Comparison of ENCODE assay signal across 13 mouse cellular contexts in genomic region chr6:28482711-28483315, GRCm38 (mm10). TPM values are rescaled to one million over a fixed set of nuclear protein-coding genes. Genes with fewer than 3 reads are reported as not detected.
A peak's percentile ranks its signal among the peaks of the same experiment; 100 is the strongest.
DNase-seq lines count a peak whose midpoint lies in the region; ATAC-seq and TF ChIP-seq lines count a peak whose summit lies in the region.
"Had no signal": no experiment of that assay in that cellular context is flagged by ENCODE, and none has a peak within 500 bp of the region (broad histone marks: within the 10 kb centered on the region; RNA-seq: fewer than 3 reads in every experiment).

No protein-coding gene starts in this region.

- no peak for TF ChIP-seq CTCF in heart, postnatal 0 days (IDR thresholded peaks at IDR 0.05; ENCODE audit: low read depth)
- TF ChIP-seq CTCF in C2C12 (IDR thresholded peaks at IDR 0.05; ENCODE audit: control insufficient read depth, insufficient read depth, insufficient read length), result no peak

- no peak overlapping the region for H3K27ac ChIP-seq in heart, postnatal 0 days (ENCODE audit: low read depth)
- H3K27ac ChIP-seq in liver, embryonic 15.5 days (replicated peaks), result no peak overlapping the region
- H3K27ac ChIP-seq: forebrain, embryonic 13.5 days had no signal

- H3K4me2 ChIP-seq in heart, postnatal 0 days (ENCODE audit: low read depth, low read length), result peak overlapping the region; percentile 4; the same call in 1 of the 2 replicates
- peak overlapping the region; percentile 97 for H3K4me2 ChIP-seq in liver, embryonic 15.5 days
- H3K4me2 ChIP-seq: forebrain, embryonic 13.5 days had no signal

- H3K9me3 ChIP-seq in heart, postnatal 0 days (replicated peaks; ENCODE audit: control insufficient read depth, low read length), result no peaks in the 10 kb centered on the region
- no peaks in the 10 kb centered on the region for H3K9me3 ChIP-seq in liver, embryonic 15.5 days (replicated peaks)
- H3K9me3 ChIP-seq: forebrain, embryonic 13.5 days had no signal

- peaks cover 73% of the 10 kb centered on the region for H3K79me3 ChIP-seq in C2C12 (ENCODE audit: low read depth)

- no peak for DNase-seq in heart, postnatal 0 days (ENCODE audit: low spot score)
- DNase-seq in heart, postnatal 4 days, result no peak
- DNase-seq in NIH3T3 (ENCODE audit: low read depth), result peak; percentile 37
- no peak for DNase-seq in right cerebral cortex, adult 2 months (ENCODE audit: low spot score in 2 of 2)
- no peak for DNase-seq in embryo, embryonic 11 days
- DNase-seq: cerebellum, postnatal 25 days; right cerebral cortex, postnatal 14 days had no signal

- no peak for ATAC-seq in heart, postnatal 0 days (ENCODE audit: insufficient read depth, low read depth)
- no peak for ATAC-seq in liver, embryonic 15.5 days (ENCODE audit: insufficient read depth)
- ATAC-seq: forebrain, embryonic 13.5 days had no signal

- H3K9ac ChIP-seq in heart, postnatal 0 days (replicated peaks; ENCODE audit: low read depth, low read length), result no peak overlapping the region
- H3K9ac ChIP-seq in liver, embryonic 15.5 days, result no peak overlapping the region
- H3K9ac ChIP-seq: forebrain, embryonic 13.5 days had no signal

- H3K4me1 ChIP-seq in heart, postnatal 0 days (ENCODE audit: control insufficient read depth, insufficient read depth), result peaks cover 73% of the 10 kb centered on the region
- H3K4me1 ChIP-seq in liver, embryonic 15.5 days (replicated peaks), result peaks cover 82% of the 10 kb centered on the region

- H3K79me2 ChIP-seq in C2C12 (ENCODE audit: control insufficient read depth, insufficient read depth), result peaks cover 77% of the 10 kb centered on the region

- H3K4me3 ChIP-seq in heart, postnatal 0 days (ENCODE audit: low read depth, low read length), result no peak overlapping the region
- no peak overlapping the region for H3K4me3 ChIP-seq in C2C12 (ENCODE audit: insufficient read depth, poor library complexity, severe bottlenecking)
- no peak overlapping the region for H3K4me3 ChIP-seq in liver, embryonic 15.5 days (replicated peaks)
- H3K4me3 ChIP-seq: forebrain, embryonic 13.5 days had no signal

- no peaks in the 10 kb centered on the region for H3K36me3 ChIP-seq in heart, postnatal 0 days (replicated peaks; ENCODE audit: control insufficient read depth, insufficient read depth, low read length)
- peaks cover 49% of the 10 kb centered on the region for H3K36me3 ChIP-seq in C2C12 (ENCODE audit: control insufficient read depth, insufficient read depth)
- H3K36me3 ChIP-seq in liver, embryonic 15.5 days (replicated peaks), result peaks cover 5% of the 10 kb centered on the region; the same call in 1 of the 2 replicates

- TF ChIP-seq EP300 in heart, postnatal 0 days (IDR thresholded peaks at IDR 0.05; ENCODE audit: low read depth), result no peak

- H3K27me3 ChIP-seq in heart, postnatal 0 days (ENCODE audit: control insufficient read depth, insufficient read depth, low read length), result no peaks in the 10 kb centered on the region
- no peaks in the 10 kb centered on the region for H3K27me3 ChIP-seq in C2C12 (ENCODE audit: control insufficient read depth, insufficient read depth, insufficient read length)
- H3K27me3 ChIP-seq in liver, embryonic 15.5 days, result no peaks in the 10 kb centered on the region
- H3K27me3 ChIP-seq: forebrain, embryonic 13.5 days had no signal

- 58% methylated on average over 4 of the region's 4 CpGs for WGBS in heart, postnatal 0 days
- 35% methylated on average over 4 of the region's 4 CpGs for WGBS in liver, embryonic 15.5 days (ENCODE audit: insufficient replicate concordance)

- no peak overlapping the region for H3ac ChIP-seq in C2C12 (ENCODE audit: control insufficient read depth, insufficient read length, low read depth)

TF ChIP-seq in C2C12, 6 proteins besides CTCF, POLR2A, EP300 and RAD21:
- TF ChIP-seq CEBPB (IDR thresholded peaks at IDR 0.05; ENCODE audit: low read depth) (peak; percentile 54), FOSL1 (IDR thresholded peaks at IDR 0.05; ENCODE audit: insufficient read depth, low read length, poor library complexity, severe bottlenecking) (no peak), MYOG (IDR thresholded peaks at IDR 0.05; ENCODE audit: control insufficient read depth, extremely low read depth, insufficient read length) (no peak), MAX (IDR thresholded peaks at IDR 0.05) (no peak), MYOD1 (IDR thresholded peaks at IDR 0.05; ENCODE audit: control insufficient read depth, insufficient read length, low read depth) (no peak), USF1 (IDR thresholded peaks at IDR 0.05; ENCODE audit: low read depth) (peak; percentile 55)

RNA-seq across cellular contexts. Expression of gene Snd1, which starts 7.9 kb away (rescaled TPM):
- total RNA-seq in heart, postnatal 0 days (2014; rRNA removed; ENCODE audit: low replicate concordance), result 101 and 120 TPM in 2 replicates
- 52.2 and 54.7 TPM in 2 replicates for polyA plus RNA-seq in heart, postnatal 0 days (2015; fragmentation: Nextera tagmentation; extraction: Ambion mirVana)
- 100 to 1,000 TPM; 118 to 128 TPM for total RNA-seq in heart, postnatal 4 days (2021)
- polyA plus RNA-seq in C2C12 (2012; fragmentation: generic; extraction: Trizol), result 155 TPM
- polyA plus RNA-seq in liver, embryonic 15.5 days (2015; fragmentation: Nextera tagmentation; extraction: Ambion mirVana), result 51.1 and 55.3 TPM in 2 replicates

RNA-seq across cellular contexts. Expression of gene Pax4, which starts 33.7 kb away (rescaled TPM):
- total RNA-seq in heart, postnatal 0 days (2014; rRNA removed; ENCODE audit: low replicate concordance), result not detected in 2 replicates
- polyA plus RNA-seq in heart, postnatal 0 days (2015; fragmentation: Nextera tagmentation; extraction: Ambion mirVana), result not detected in 2 replicates
- not detected for total RNA-seq in heart, postnatal 4 days (2021)
- polyA plus RNA-seq in C2C12 (2012; fragmentation: generic; extraction: Trizol), result not detected
- polyA plus RNA-seq in liver, embryonic 15.5 days (2015; fragmentation: Nextera tagmentation; extraction: Ambion mirVana), result not detected in 2 replicates
- total RNA-seq: layer of hippocampus, adult 18-20 months had no signal
- polyA plus RNA-seq: forebrain, embryonic 13.5 days; hindbrain, embryonic 11.5 days; thymus, postnatal 0 days had no signal

RNA-seq across cellular contexts. Expression of gene Gcc1, which starts 54.6 kb away (rescaled TPM):
- 5.9 and 6.4 TPM in 2 replicates for total RNA-seq in heart, postnatal 0 days (2014; rRNA removed; ENCODE audit: low replicate concordance)
- polyA plus RNA-seq in heart, postnatal 0 days (2015; fragmentation: Nextera tagmentation; extraction: Ambion mirVana), result 4.2 and 4.3 TPM in 2 replicates
- total RNA-seq in heart, postnatal 4 days (2021), result 1 to 10 TPM; 8.6 TPM
- 4.7 TPM for polyA plus RNA-seq in C2C12 (2012; fragmentation: generic; extraction: Trizol)
- 3.6 TPM in 2 replicates for polyA plus RNA-seq in liver, embryonic 15.5 days (2015; fragmentation: Nextera tagmentation; extraction: Ambion mirVana)

RNA-seq across cellular contexts. Expression of gene Fscn3, which starts 55.2 kb away (rescaled TPM):
- not detected in 2 replicates for total RNA-seq in heart, postnatal 0 days (2014; rRNA removed; ENCODE audit: low replicate concordance)
- not detected in 2 replicates for polyA plus RNA-seq in heart, postnatal 0 days (2015; fragmentation: Nextera tagmentation; extraction: Ambion mirVana)
- not detected for total RNA-seq in heart, postnatal 4 days (2021)
- not detected for polyA plus RNA-seq in C2C12 (2012; fragmentation: generic; extraction: Trizol)
- polyA plus RNA-seq in liver, embryonic 15.5 days (2015; fragmentation: Nextera tagmentation; extraction: Ambion mirVana), result 0.32 and 0.70 TPM in 2 replicates
- total RNA-seq: layer of hippocampus, adult 18-20 months had no signal
- polyA plus RNA-seq: forebrain, embryonic 13.5 days; hindbrain, embryonic 11.5 days had no signal

RNA-seq across cellular contexts. Expression of gene Arf5, which starts 59.5 kb away (rescaled TPM):
- total RNA-seq in heart, postnatal 0 days (2014; rRNA removed; ENCODE audit: low replicate concordance), result 219 and 253 TPM in 2 replicates
- polyA plus RNA-seq in heart, postnatal 0 days (2015; fragmentation: Nextera tagmentation; extraction: Ambion mirVana), result 235 and 240 TPM in 2 replicates
- 100 to 1,000 TPM; 199 to 205 TPM for total RNA-seq in heart, postnatal 4 days (2021)
- 203 TPM for polyA plus RNA-seq in C2C12 (2012; fragmentation: generic; extraction: Trizol)
- 406 and 425 TPM in 2 replicates for polyA plus RNA-seq in liver, embryonic 15.5 days (2015; fragmentation: Nextera tagmentation; extraction: Ambion mirVana)
